Mouse (Mus musculus): ENCODE data around the gene Frg2f1. TPM values are rescaled to one million over a fixed set of nuclear protein-coding genes. Genes with fewer than 3 reads are reported as not detected.
"Not testable (repeated sequence)": the region's sequence is repeated elsewhere in the genome, so short reads cannot be mapped to it uniquely, and the experiment has no call there.

Frg2f1 gene
- polyA plus RNA-seq, 1 experiment from 2014 or later = 8.6 TPM

DNA sequence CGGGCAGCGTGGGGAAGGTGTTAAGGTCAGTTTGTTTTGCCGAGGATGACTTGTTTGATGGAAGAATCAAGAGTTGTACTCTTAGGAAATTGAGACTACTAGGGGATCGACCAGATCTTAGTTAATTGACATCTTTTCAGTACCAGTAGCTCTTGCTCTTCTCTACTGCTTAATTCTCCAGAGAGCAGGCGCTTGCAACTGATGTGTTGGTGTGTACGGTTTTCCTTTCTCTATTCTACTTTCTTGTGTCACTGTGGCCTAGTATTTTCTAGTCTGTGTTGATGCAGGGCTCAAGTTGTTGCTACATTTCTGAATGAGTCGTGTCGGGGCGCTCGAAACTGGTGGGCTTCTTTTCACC, 1.2 kb upstream of the Frg2f1 start:
- WGBS = 1% methylated on average over 10 of the region's 10 CpGs
- peak overlapping the region; percentile 96; the same call in 1 of the 2 replicates for H3K27ac ChIP-seq (ENCODE audit: low read length)
- no peaks in the 10 kb centered on the region for H3K36me3 ChIP-seq (ENCODE audit: control insufficient read depth, insufficient read depth)
- H3K9ac ChIP-seq (replicated peaks; ENCODE audit: low read depth, low read length) = peak overlapping the region; percentile 78
- no peak for ATAC-seq
- H3K4me2 ChIP-seq (ENCODE audit: low read length) = peak overlapping the region; percentile 58
- no peaks in the 10 kb centered on the region for H3K27me3 ChIP-seq (replicated peaks; ENCODE audit: control insufficient read depth, insufficient read depth, low read length)
- peak overlapping the region; percentile 70 for H3K4me3 ChIP-seq (replicated peaks; ENCODE audit: low read length)
- H3K9me3 ChIP-seq (ENCODE audit: control insufficient read depth, low read length) = no peaks in the 10 kb centered on the region
- H3K4me1 ChIP-seq (replicated peaks; ENCODE audit: control insufficient read depth, insufficient read depth, low read length) = peaks cover 15% of the 10 kb centered on the region

DNA sequence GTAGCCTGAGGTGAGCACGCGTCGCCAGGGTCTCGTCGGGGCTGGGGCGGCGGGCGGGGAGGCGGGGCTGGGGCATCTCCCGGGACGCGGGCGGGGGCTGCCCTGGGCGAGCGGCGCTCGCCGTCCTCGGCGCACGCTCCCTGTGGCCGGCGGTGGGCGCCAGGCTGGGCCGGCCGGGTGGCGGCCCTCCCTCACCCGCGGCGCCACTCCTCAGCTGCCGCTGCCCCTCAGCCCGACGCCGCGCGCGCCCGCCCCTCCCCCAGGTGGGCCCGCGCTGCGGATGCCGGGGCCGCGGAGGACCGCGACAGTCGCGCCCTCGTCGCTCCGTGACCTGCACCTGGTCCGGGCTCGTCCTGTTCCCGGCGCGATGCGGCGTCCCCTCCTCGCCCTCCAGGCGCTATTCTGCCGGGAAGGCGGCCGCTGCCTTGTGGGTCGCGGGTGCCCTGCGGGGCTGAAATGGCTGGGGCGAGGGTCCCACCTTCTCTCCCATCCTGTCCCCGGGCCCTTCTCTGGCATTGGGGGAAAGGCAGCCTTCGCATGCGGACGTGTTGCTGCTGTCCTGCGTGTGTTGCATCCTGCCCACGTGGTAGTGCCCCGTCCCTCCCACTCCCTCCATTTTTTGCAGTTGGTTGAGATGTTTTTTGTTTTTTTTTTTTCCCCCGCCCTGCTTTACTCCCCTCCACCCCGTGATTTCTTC, 655 bp upstream of the Frg2f1 start:
- Histone ChIP-seq H3K4me2 (ENCODE audit: low read length) (peak overlapping the region; percentile 58), H3K27ac (ENCODE audit: low read length) (peak overlapping the region; percentile 96), H3K36me3 (ENCODE audit: control insufficient read depth, insufficient read depth) (no peaks in the 10 kb centered on the region), H3K4me1 (replicated peaks; ENCODE audit: control insufficient read depth, insufficient read depth, low read length) (peaks cover 15% of the 10 kb centered on the region), H3K4me3 (replicated peaks; ENCODE audit: low read length) (peak overlapping the region; percentile 70), H3K9me3 (ENCODE audit: control insufficient read depth, low read length) (no peaks in the 10 kb centered on the region), H3K27me3 (replicated peaks; ENCODE audit: control insufficient read depth, insufficient read depth, low read length) (no peaks in the 10 kb centered on the region), H3K9ac (replicated peaks; ENCODE audit: low read depth, low read length) (peak overlapping the region; percentile 78)
- WGBS = under 1% methylated on average over 63 of the region's 76 CpGs
- peak; percentile 80 for ATAC-seq

DNA sequence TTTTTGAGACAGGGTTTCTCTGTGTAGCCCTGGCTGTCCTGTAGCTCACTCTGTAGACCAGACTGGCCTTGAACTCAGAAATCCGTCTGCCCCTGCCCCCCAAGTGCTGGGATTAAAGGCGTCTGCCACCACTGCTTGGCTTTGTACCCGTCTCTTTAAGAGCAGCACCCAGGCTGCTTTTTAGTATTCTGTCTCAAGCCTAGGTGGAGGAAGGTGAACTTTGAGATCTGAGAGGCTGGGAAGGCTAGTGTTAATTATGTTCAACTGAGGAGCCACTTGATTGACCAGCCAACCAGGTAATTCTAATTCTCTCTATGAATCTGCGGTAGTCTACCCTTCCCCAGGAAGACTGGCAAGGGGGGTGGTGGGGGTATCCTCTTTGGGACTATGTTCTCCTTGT, 1.9 kb downstream of the Frg2f1 start:
- no peaks in the 10 kb centered on the region for H3K27me3 ChIP-seq (replicated peaks; ENCODE audit: control insufficient read depth, insufficient read depth, low read length)
- ATAC-seq = no peak
- H3K4me3 ChIP-seq (replicated peaks; ENCODE audit: low read length) = no peak overlapping the region
- peaks cover 15% of the 10 kb centered on the region for H3K4me1 ChIP-seq (replicated peaks; ENCODE audit: control insufficient read depth, insufficient read depth, low read length)
- 83% methylated on average over 4 of the region's 4 CpGs for WGBS
- no peak overlapping the region for H3K4me2 ChIP-seq (ENCODE audit: low read length)
- no peak overlapping the region for H3K9ac ChIP-seq (replicated peaks; ENCODE audit: low read depth, low read length)
- H3K36me3 ChIP-seq (ENCODE audit: control insufficient read depth, insufficient read depth) = no peaks in the 10 kb centered on the region
- no peak overlapping the region for H3K27ac ChIP-seq (ENCODE audit: low read length)
- H3K9me3 ChIP-seq (ENCODE audit: control insufficient read depth, low read length) = no peaks in the 10 kb centered on the region

DNA sequence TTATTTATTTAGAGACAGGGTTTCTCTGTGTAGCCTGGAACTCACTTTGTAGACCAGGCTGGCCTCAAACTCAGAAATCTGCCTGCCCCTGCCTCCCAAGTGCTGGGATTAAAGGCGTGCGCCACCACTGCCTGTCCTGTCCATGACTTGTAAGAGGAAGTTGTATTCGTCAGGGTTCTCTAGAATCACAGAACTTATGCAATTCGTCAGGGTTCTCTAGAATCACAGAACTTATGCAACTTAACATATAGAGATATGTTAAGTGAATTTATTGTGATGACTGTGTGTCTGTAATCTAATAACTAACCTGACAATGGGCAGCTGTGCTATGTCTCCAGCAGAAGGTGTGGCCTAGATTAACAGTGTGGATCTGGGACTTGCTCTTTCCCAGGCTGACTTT, 2.7 kb downstream of the Frg2f1 start, which contains the start of gene Foxj3:
Gene Foxj3, plus strand, starts transcription at position 390 of the 400 bp plus-strand sequence.
- H3K4me1 ChIP-seq (replicated peaks; ENCODE audit: control insufficient read depth, insufficient read depth, low read length) = peaks cover 15% of the 10 kb centered on the region
- 94% methylated on average over 4 of the region's 4 CpGs for WGBS
- H3K4me3 ChIP-seq (replicated peaks; ENCODE audit: low read length); H3K4me2 ChIP-seq (ENCODE audit: low read length); H3K9ac ChIP-seq (replicated peaks; ENCODE audit: low read depth, low read length); H3K27me3 ChIP-seq (replicated peaks; ENCODE audit: control insufficient read depth, insufficient read depth, low read length); H3K9me3 ChIP-seq (ENCODE audit: control insufficient read depth, low read length); H3K36me3 ChIP-seq (ENCODE audit: control insufficient read depth, insufficient read depth); H3K27ac ChIP-seq (ENCODE audit: low read length); ATAC-seq: not testable (repeated sequence)

DNA sequence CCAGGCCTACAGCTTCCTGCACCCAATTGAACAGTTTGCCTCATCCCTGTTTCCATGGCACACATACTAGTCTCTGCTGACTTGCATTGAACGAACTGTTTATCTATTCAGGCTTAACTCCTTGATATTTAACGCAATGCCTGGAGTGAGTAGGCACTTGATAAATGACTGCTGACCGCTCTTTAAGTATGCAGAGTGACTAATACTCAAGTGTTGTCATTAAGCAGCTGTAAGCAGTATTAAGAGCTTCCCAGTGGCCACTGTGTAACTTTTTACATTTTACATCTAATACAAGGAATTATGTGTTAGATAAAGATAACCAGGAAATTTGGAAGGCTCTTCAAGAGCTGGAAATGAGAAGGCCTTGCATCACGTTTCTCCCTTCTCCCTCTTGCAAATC, 4.2 kb downstream of the Frg2f1 start:
- no peak overlapping the region for H3K4me3 ChIP-seq (replicated peaks; ENCODE audit: low read length)
- no peak for ATAC-seq
- WGBS = 68% methylated on average over 4 of the region's 4 CpGs
- no peak overlapping the region for H3K27ac ChIP-seq (ENCODE audit: low read length)
- no peak overlapping the region for H3K4me2 ChIP-seq (ENCODE audit: low read length)
- no peaks in the 10 kb centered on the region for H3K27me3 ChIP-seq (replicated peaks; ENCODE audit: control insufficient read depth, insufficient read depth, low read length)
- peaks cover 7% of the 10 kb centered on the region for H3K4me1 ChIP-seq (replicated peaks; ENCODE audit: control insufficient read depth, insufficient read depth, low read length)
- H3K36me3 ChIP-seq (ENCODE audit: control insufficient read depth, insufficient read depth) = no peaks in the 10 kb centered on the region
- no peaks in the 10 kb centered on the region for H3K9me3 ChIP-seq (ENCODE audit: control insufficient read depth, low read length)
- no peak overlapping the region for H3K9ac ChIP-seq (replicated peaks; ENCODE audit: low read depth, low read length)

DNA sequence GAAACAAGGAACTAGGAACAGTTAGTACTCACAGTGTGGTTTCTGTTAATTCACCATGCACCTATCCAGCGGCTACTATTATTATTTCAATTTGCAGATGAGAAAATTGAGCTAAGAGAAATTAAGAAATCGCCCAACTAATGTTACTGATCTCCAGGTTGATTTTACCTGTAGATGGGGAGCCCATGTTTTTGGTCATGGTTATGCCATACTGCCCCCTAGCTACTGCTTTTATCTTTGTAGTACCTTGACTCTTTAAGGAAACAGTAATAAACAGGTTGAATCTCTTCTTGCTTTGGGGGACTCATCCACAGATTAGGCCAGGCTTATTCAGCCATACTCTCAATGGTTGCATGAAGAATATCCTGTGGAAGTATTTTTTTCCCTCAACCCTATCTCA, 7.5 kb downstream of the Frg2f1 start:
- H3K9me3 ChIP-seq (ENCODE audit: control insufficient read depth, low read length) = no peaks in the 10 kb centered on the region
- no peak overlapping the region for H3K9ac ChIP-seq (replicated peaks; ENCODE audit: low read depth, low read length)
- H3K27me3 ChIP-seq (replicated peaks; ENCODE audit: control insufficient read depth, insufficient read depth, low read length) = no peaks in the 10 kb centered on the region
- no peak overlapping the region for H3K27ac ChIP-seq (ENCODE audit: low read length)
- WGBS = 69% methylated on average over 2 of the region's 2 CpGs
- no peak overlapping the region for H3K4me2 ChIP-seq (ENCODE audit: low read length)
- no peak for ATAC-seq
- H3K4me3 ChIP-seq (replicated peaks; ENCODE audit: low read length) = no peak overlapping the region
- H3K36me3 ChIP-seq (ENCODE audit: control insufficient read depth, insufficient read depth) = no peaks in the 10 kb centered on the region
- H3K4me1 ChIP-seq (replicated peaks; ENCODE audit: control insufficient read depth, insufficient read depth, low read length) = no peaks in the 10 kb centered on the region

DNA sequence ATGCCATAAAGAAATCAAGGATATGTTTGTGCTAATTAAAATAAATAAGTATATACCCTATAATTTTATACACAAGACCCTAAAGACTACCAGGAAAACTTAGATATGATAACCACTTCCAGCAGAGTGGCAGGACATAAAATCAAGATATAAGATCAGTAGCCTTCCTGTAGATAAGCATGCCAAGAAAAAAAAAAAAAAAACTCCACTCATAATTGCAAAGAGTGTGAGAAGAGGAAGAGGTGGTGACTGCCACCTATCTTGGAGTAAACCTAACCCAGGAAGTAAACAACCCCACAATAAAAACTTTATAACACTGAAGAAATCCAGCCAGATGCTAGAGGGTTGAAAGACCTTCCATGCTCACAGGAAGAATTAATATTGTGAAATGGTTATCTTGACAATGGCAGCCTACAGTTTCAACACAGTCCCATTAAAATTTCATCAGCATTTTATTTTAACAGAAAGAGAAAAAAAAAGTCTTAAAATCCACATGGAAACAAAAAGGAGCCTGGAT, 12.9 kb downstream of the Frg2f1 start:
- no peak for ATAC-seq
- Histone ChIP-seq H3K4me2 (ENCODE audit: low read length) (no peak overlapping the region), H3K4me3 (replicated peaks; ENCODE audit: low read length) (no peak overlapping the region), H3K9ac (replicated peaks; ENCODE audit: low read depth, low read length) (no peak overlapping the region), H3K4me1 (replicated peaks; ENCODE audit: control insufficient read depth, insufficient read depth, low read length) (no peaks in the 10 kb centered on the region), H3K27me3 (replicated peaks; ENCODE audit: control insufficient read depth, insufficient read depth, low read length) (no peaks in the 10 kb centered on the region), H3K36me3 (ENCODE audit: control insufficient read depth, insufficient read depth) (no peaks in the 10 kb centered on the region), H3K27ac (ENCODE audit: low read length) (no peak overlapping the region), H3K9me3 (ENCODE audit: control insufficient read depth, low read length) (no peaks in the 10 kb centered on the region)

DNA sequence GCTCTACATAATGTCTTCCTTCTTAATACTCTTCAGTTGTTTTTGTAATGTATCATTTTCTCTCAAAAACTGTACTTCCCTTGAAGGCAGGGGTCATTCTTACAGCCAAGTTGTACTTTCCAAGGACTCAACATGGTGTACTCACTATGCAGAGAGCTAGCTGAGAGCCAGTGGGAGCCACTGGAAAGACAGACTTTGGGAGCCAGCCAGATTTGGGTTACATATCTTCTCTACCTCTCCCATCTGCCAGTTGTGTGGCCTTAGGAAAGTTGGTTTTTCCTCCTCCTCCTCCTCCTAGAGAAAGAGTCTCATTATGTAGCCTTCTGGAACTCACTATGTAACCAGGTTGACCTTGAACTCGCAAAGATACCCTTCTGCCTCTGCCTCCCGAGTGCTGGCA, 14.9 kb downstream of the Frg2f1 start:
- Histone ChIP-seq H3K27ac (ENCODE audit: low read length) (0 out of 2 replicates have a peak overlapping the region, but pooled peaks have one; percentile 25), H3K4me3 (replicated peaks; ENCODE audit: low read length) (no peak overlapping the region), H3K4me1 (replicated peaks; ENCODE audit: control insufficient read depth, insufficient read depth, low read length) (no peaks in the 10 kb centered on the region), H3K4me2 (ENCODE audit: low read length) (no peak overlapping the region), H3K27me3 (replicated peaks; ENCODE audit: control insufficient read depth, insufficient read depth, low read length) (no peaks in the 10 kb centered on the region), H3K36me3 (ENCODE audit: control insufficient read depth, insufficient read depth) (no peaks in the 10 kb centered on the region), H3K9me3 (ENCODE audit: control insufficient read depth, low read length) (no peaks in the 10 kb centered on the region), H3K9ac (replicated peaks; ENCODE audit: low read depth, low read length) (no peak overlapping the region)
- ATAC-seq = no peak
- WGBS = 94% methylated on average over 2 of the region's 2 CpGs

DNA sequence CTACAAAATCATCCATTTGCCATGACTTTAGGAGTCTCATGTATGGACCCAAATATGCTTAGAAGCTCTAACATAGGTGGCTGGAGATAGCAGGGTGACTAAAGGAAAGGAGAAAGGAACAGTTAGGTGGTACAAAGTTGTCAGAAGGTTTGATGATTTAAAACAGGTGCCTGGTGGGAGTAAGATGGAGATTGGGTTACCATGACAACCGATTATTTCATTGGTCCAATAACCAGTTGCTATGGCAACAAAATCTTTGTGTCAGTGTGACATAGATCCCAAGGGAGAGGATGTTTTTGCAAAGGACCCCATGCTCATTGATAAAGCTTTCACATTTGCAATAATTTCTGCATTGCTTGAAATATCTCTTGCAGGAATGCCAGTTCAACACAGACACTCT, 15.3 kb downstream of the Frg2f1 start:
- Histone ChIP-seq H3K27me3 (replicated peaks; ENCODE audit: control insufficient read depth, insufficient read depth, low read length) (no peaks in the 10 kb centered on the region), H3K4me2 (ENCODE audit: low read length) (no peak overlapping the region), H3K36me3 (ENCODE audit: control insufficient read depth, insufficient read depth) (no peaks in the 10 kb centered on the region), H3K9me3 (ENCODE audit: control insufficient read depth, low read length) (no peaks in the 10 kb centered on the region), H3K4me1 (replicated peaks; ENCODE audit: control insufficient read depth, insufficient read depth, low read length) (no peaks in the 10 kb centered on the region), H3K4me3 (replicated peaks; ENCODE audit: low read length) (no peak overlapping the region), H3K27ac (ENCODE audit: low read length) (peak overlapping the region; percentile 45; the same call in 1 of the 2 replicates), H3K9ac (replicated peaks; ENCODE audit: low read depth, low read length) (no peak overlapping the region)
- WGBS = 81% methylated on average over 1 of the region's 1 CpGs
- ATAC-seq = peak; percentile 62

Measured in forebrain, embryonic 16.5 days (tissue).